Mouse (Mus musculus) lung, adult 2 months (tissue): ENCODE measurements around the gene Ccdc188.

Experiments used
- CTCF ChIP-seq: fragments of 200-500 bp; IDR thresholded peaks from 2 replicates; pipeline ENCODE4 v1.5.1; 2011; ENCODE audit warnings: mild to moderate bottlenecking, low read length, control low read depth; ENCODE audit not compliant: insufficient read depth
- POLR2A ChIP-seq: fragments of 200-500 bp; IDR thresholded peaks from 2 replicates; pipeline ENCODE4 v1.6.1; 2011; ENCODE audit warnings: low read depth, mild to moderate bottlenecking, control low read depth, low read length, borderline replicate concordance; ENCODE audit errors: extremely low read depth

- no peak for TF ChIP-seq POLR2A
- no peak for TF ChIP-seq CTCF
Observed at GRCm38 (mm10) chr16:18230617-18231016, 12.9 kb downstream of the Ccdc188 start.
